Mouse (Mus musculus) heart, adult 2 months (tissue): ENCODE measurements at regions not wholly inside any gene's neighbourhood (a gene's known extent, or its start where the extent isn't known, plus 50 kb on each side); places are given as distances from the start of the nearest gene placed in this dataset.

ENCODE experiments used
- CTCF ChIP-seq: fragments of 200-600 bp; IDR thresholded peaks from 2 replicates; pipeline ENCODE4 v1.8.1; 2022; ENCODE audit warnings: antibody characterized with exemption, mild to moderate bottlenecking, moderate library complexity
- EP300 ChIP-seq: fragments of 200-500 bp; IDR thresholded peaks from 2 replicates; pipeline ENCODE4 v1.6.1; 2011; ENCODE audit warnings: low read depth, low read length, control low read depth; ENCODE audit not compliant: insufficient read depth
- POLR2A ChIP-seq: fragments of 200-500 bp; IDR thresholded peaks from 2 replicates; pipeline ENCODE4 v1.6.1; 2011; ENCODE audit warnings: mild to moderate bottlenecking, low read depth, low read length, control low read depth; ENCODE audit not compliant: insufficient read depth

GRCm38 (mm10) chr2:171586853-171587220, 456.4 kb downstream of the Cbln4 start:
- no peak for TF ChIP-seq POLR2A
- no peak for TF ChIP-seq EP300
- no peak for TF ChIP-seq CTCF
